Mouse (Mus musculus): ENCODE results near the gene Slc37a1. TPM values are rescaled to one million over a fixed set of nuclear protein-coding genes. Genes with fewer than 3 reads are reported as not detected.

Slc37a1 gene
- polyA plus RNA-seq, 1 experiment = not detected

DNA sequence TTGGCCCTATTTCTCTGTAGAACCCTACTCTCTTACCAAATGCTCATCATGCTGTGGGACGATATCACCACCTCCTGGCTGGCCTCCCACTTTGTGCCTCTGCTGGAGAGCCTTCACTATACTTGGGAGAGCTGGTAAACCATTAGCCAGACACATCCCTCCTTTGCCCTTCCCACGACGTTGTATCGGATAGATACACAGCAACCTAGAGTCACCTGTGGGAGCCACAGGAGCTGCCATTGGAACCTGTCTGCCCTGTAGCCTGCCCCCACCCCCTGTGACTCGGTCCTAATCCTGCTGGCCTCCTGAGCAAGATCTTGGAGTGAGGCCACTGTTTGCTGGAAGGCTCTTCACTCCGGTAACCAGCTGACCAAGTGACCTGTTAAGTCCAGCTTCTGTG, 96.7 kb downstream of the Slc37a1 start:
- 83% methylated on average over 6 of the region's 6 CpGs for WGBS
- H3K4me1 ChIP-seq (ENCODE audit: control insufficient read depth, insufficient read depth, low read length) = peaks cover 29% of the 10 kb centered on the region
- no peak for TF ChIP-seq CTCF (IDR thresholded peaks at IDR 0.05; ENCODE audit: insufficient read depth, low read depth, low read length)
- TF ChIP-seq POLR2A (IDR thresholded peaks at IDR 0.05; ENCODE audit: insufficient read depth, low read depth, low read length) = no peak
- no peak overlapping the region for H3K4me3 ChIP-seq (ENCODE audit: insufficient read depth, low read depth, low read length)
- no peak overlapping the region for H3K27ac ChIP-seq (ENCODE audit: insufficient read depth, low read depth, low read length)

DNA sequence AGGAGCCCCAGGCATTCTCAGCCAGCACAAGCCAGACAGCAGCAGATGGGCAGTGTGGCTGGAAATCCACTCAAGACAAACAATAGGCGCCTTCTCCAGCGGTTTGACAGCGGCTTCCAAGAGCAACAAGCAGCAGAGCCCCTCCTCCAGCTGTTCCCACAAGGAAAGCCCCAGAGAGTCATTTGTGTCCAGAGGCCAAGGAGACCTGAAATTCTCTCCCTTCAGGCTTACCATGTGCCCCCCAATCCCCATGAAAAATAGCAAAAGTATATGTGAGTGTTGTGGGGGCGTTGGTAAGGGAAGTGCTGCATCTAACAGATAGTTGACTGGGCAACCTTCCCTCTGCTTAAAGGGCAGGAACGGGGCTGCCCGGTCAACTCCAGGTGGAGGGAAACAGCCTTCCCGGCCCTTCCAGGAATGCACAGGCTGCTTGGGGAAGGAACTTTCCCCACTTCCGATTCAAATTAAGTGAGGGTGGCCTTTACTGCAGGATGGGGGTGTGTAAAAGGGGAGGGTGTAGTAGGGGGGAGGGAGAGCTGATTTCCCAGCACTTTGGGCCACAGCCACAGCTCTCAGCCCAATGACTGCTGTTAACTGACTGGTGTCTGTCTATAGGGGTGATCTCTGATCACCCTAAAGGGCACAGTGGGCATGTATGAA, 98.5 kb downstream of the Slc37a1 start:
- peaks cover 43% of the 10 kb centered on the region for H3K4me1 ChIP-seq (ENCODE audit: control insufficient read depth, insufficient read depth, low read length)
- no peak overlapping the region for H3K27ac ChIP-seq (ENCODE audit: insufficient read depth, low read depth, low read length)
- H3K4me3 ChIP-seq (ENCODE audit: insufficient read depth, low read depth, low read length) = peak overlapping the region; percentile 93; the same call in 1 of the 2 replicates
- WGBS = 46% methylated on average over 8 of the region's 8 CpGs
- TF ChIP-seq POLR2A (IDR thresholded peaks at IDR 0.05; ENCODE audit: insufficient read depth, low read depth, low read length) = no peak
- no peak for TF ChIP-seq CTCF (IDR thresholded peaks at IDR 0.05; ENCODE audit: insufficient read depth, low read depth, low read length)

DNA sequence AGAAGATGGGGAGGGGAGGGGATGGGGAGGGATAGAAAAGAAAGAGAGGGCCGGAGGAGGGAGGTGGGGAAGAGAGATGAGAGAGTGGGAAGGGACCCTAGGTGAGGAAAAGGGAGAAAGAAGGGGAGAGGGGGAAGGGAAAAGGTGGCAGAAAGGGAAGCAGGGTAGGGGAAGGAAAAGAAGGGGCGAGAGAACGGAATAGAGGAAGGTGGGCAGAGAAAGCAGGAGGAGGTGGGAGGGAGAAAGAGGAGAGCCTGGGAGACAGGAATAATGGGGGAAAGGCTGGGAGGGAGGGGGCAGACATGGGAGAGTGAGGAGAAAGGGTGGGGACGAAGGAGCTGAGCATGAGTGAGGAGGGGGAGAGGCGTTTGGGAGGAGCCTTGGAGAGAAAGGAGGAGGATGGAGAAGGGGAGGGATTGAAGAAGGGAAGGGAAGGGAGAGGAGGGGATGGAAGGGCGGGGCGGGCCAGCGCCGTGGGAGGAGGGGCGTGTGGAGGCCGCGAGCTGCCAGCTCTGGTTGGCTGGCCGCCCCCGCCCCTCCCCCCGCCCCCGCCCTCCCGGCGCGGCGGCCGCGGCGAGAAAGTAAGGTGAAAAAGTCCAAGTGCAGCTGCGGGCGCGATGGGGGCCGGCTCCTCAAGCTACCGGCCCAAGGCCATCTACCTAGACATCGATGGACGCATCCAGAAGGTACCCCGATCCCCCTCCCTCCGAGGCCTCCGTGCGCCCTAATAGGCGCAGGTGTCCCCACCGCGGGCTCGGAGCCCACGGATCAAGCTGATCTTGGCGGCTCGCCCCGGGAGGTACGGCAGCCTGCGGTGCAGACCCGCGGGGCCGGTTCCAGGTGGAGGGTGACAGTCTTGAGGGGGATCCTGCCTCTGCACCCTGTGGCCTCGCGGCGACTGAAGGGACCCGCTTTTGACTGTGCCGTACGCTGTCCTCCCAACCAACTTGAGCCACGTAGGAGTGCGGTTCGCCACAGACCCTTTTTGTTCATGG, 99.4 kb downstream of the Slc37a1 start, which contains the start of gene Pde9a:
Gene Pde9a, plus strand, starts transcription at position 540 of the 995 bp plus-strand sequence.
- Histone ChIP-seq H3K4me1 (ENCODE audit: control insufficient read depth, insufficient read depth, low read length) (peaks cover 43% of the 10 kb centered on the region), H3K4me3 (ENCODE audit: insufficient read depth, low read depth, low read length) (peak within 1 kb of the TSS; percentile 93), H3K27ac (ENCODE audit: insufficient read depth, low read depth, low read length) (0 out of 2 replicates have a peak within 1 kb of the TSS, but pooled peaks have one; percentile 47)
- no peak for TF ChIP-seq CTCF (IDR thresholded peaks at IDR 0.05; ENCODE audit: insufficient read depth, low read depth, low read length)
- TF ChIP-seq POLR2A (IDR thresholded peaks at IDR 0.05; ENCODE audit: insufficient read depth, low read depth, low read length) = no peak
- 2% methylated on average over 48 of the region's 56 CpGs for WGBS

DNA sequence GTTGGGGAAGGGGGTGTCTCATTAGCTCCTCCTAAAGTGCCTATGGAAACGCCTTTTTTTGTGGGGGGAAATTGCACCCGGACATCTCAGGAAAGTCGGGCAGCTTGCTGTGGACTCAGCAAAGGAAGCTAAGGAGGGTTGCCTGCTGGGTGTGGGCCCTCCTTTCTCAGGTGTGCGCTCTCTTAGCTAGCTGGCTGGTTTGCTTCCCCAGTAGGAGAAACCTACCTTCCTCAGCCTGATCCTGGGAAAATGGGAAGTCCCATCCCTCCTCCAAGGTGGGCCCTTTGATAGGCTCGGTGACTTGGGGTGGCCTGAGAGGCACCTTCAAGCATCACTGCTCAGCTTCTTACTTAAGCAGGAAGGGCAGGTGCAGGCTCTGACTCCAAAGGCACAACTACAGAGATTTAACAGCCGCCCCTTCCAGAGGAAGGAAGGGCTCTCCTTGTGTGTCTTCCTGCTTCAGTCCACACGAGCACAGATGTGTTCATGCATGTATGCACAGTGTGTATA, 100.2 kb downstream of the Slc37a1 start:
- 28% methylated on average over 7 of the region's 7 CpGs for WGBS

DNA sequence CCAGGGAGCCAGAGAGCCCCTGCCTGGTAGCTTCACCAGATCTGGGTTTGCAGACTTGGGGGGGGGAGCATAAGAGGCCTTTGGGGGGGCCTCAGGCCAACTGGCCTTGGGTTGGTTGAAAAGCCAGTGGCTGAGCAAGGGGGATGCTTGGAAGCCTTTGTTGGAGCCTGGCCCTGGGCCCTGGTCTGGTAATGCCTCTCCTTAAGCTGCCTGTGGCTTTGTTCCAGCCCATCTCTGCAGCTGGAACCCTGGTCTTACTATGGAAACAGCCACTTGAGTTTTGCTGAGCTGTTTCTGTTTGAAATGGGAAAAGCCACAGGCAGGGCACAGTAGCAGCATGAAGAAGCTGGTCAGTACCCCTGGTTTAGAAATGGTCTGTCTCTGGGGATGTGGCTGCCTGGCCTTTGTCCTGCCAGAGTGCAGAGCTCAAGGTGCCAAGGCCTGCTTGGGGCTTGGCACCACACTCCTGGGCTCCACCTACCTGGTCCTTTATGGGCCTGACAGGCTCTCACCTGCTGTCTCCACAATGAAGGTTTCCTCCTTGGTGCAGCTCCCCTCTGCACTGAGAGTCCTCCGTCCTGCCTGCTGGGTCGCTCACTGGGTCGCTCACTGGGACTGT, 102.9 kb downstream of the Slc37a1 start:
- Histone ChIP-seq H3K4me3 (ENCODE audit: insufficient read depth, low read depth, low read length) (no peak overlapping the region), H3K4me1 (ENCODE audit: control insufficient read depth, insufficient read depth, low read length) (peaks cover 57% of the 10 kb centered on the region), H3K27ac (ENCODE audit: insufficient read depth, low read depth, low read length) (no peak overlapping the region)
- no peak for TF ChIP-seq CTCF (IDR thresholded peaks at IDR 0.05; ENCODE audit: insufficient read depth, low read depth, low read length)
- TF ChIP-seq POLR2A (IDR thresholded peaks at IDR 0.05; ENCODE audit: insufficient read depth, low read depth, low read length) = no peak
- WGBS = 93% methylated on average over 3 of the region's 3 CpGs

More for the DNA sequence above, 100.2 kb downstream of the Slc37a1 start:
- Histone ChIP-seq H3K27ac (ENCODE audit: insufficient read depth, low read depth, low read length) (0 out of 2 replicates have a peak overlapping the region, but pooled peaks have one; percentile 47), H3K4me1 (ENCODE audit: control insufficient read depth, insufficient read depth, low read length) (peaks cover 46% of the 10 kb centered on the region), H3K4me3 (ENCODE audit: insufficient read depth, low read depth, low read length) (peak overlapping the region; percentile 93)
- no peak for TF ChIP-seq CTCF (IDR thresholded peaks at IDR 0.05; ENCODE audit: insufficient read depth, low read depth, low read length)
- TF ChIP-seq POLR2A (IDR thresholded peaks at IDR 0.05; ENCODE audit: insufficient read depth, low read depth, low read length) = no peak

DNA sequence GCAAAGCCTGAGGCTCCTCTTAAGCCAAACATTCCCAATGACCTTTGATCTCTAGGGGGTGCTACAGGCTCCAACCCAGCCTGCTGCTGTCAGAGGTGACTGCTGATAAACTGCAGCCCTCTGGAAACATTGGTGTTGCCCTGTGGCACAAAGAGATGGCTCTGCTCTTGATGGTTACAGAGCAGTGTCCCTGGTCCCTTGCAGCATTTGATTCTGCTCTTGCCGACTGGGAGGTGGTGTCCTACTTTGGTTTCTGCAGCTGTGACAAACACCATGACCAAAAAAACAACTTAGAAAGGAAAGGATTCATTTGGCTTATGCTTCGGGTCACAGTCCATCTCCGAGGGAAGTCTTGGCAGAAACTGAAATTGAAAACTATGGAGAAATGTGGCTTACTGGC, 104.9 kb downstream of the Slc37a1 start:
- TF ChIP-seq CTCF (IDR thresholded peaks at IDR 0.05; ENCODE audit: insufficient read depth, low read depth, low read length) = no peak
- TF ChIP-seq POLR2A (IDR thresholded peaks at IDR 0.05; ENCODE audit: insufficient read depth, low read depth, low read length) = no peak
- H3K4me1 ChIP-seq (ENCODE audit: control insufficient read depth, insufficient read depth, low read length) = peaks cover 41% of the 10 kb centered on the region
- H3K27ac ChIP-seq (ENCODE audit: insufficient read depth, low read depth, low read length) = no peak overlapping the region
- no peak overlapping the region for H3K4me3 ChIP-seq (ENCODE audit: insufficient read depth, low read depth, low read length)
- WGBS = 44% methylated on average over 3 of the region's 3 CpGs

DNA sequence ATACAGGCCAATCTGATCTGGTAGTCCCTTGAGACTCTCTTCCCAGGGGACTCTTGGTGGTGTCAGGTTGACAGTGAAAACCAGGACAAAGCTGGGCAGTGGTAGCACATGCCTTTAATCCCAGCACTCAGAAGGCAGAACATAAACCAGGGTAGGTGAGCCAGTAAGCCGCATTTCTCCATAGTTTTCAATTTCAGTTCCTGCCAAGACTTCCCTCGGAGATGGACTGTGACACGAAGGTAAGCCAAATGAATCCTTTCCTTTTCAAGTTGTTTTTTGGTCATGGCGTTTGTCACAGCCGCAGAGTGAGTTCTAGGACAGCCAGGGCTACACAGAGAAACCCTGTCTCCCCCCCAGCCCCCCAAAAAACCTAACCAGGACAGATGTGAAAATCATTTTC, 105.4 kb downstream of the Slc37a1 start:
- Histone ChIP-seq H3K27ac (ENCODE audit: insufficient read depth, low read depth, low read length) (no peak overlapping the region), H3K4me1 (ENCODE audit: control insufficient read depth, insufficient read depth, low read length) (peaks cover 35% of the 10 kb centered on the region), H3K4me3 (ENCODE audit: insufficient read depth, low read depth, low read length) (no peak overlapping the region)
- WGBS = 91% methylated on average over 5 of the region's 5 CpGs
- TF ChIP-seq POLR2A (IDR thresholded peaks at IDR 0.05; ENCODE audit: insufficient read depth, low read depth, low read length) = no peak
- no peak for TF ChIP-seq CTCF (IDR thresholded peaks at IDR 0.05; ENCODE audit: insufficient read depth, low read depth, low read length)

DNA sequence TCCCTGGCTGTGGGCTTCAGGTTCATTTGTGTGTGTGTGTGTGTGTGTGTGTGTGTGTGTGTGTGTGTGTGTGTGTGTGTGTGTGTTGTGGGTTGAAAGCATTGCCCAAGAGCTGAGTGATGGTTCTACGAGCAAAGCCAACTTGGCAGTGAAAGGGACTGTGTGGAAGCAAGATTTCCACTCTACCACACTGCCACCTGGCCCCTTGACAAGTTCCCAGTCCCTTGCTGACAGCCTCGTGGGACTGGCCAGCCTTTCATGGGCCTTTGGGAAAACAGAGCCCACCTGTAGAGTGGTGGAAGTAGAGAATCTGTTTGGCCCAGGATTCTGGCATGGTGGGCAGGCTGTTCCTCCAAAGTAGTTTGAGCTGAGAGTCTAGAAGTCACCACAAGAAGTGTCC, 107.2 kb downstream of the Slc37a1 start:
- Histone ChIP-seq H3K4me1 (ENCODE audit: control insufficient read depth, insufficient read depth, low read length) (peaks cover 25% of the 10 kb centered on the region), H3K4me3 (ENCODE audit: insufficient read depth, low read depth, low read length) (no peak overlapping the region), H3K27ac (ENCODE audit: insufficient read depth, low read depth, low read length) (no peak overlapping the region)
- TF ChIP-seq POLR2A (IDR thresholded peaks at IDR 0.05; ENCODE audit: insufficient read depth, low read depth, low read length) (no peak), CTCF (IDR thresholded peaks at IDR 0.05; ENCODE audit: insufficient read depth, low read depth, low read length) (no peak)
- 50% methylated on average over 2 of the region's 2 CpGs for WGBS
